Mouse (Mus musculus) CH12F3 (cell line): ENCODE results near the gene Sap18.
"Not testable (repeated sequence)": the region's sequence is repeated elsewhere in the genome, so short reads cannot be mapped to it uniquely, and the experiment has no call there.

Experiments
- in situ Hi-C: fragments of 300-500 bp; cut with MboI; formaldehyde crosslinking; loops from 2 replicates; pipeline ENCODE4 v1.14.3; 2020; ENCODE audit warnings: low sequenced_read_pairs

Sap18 gene

DNA sequence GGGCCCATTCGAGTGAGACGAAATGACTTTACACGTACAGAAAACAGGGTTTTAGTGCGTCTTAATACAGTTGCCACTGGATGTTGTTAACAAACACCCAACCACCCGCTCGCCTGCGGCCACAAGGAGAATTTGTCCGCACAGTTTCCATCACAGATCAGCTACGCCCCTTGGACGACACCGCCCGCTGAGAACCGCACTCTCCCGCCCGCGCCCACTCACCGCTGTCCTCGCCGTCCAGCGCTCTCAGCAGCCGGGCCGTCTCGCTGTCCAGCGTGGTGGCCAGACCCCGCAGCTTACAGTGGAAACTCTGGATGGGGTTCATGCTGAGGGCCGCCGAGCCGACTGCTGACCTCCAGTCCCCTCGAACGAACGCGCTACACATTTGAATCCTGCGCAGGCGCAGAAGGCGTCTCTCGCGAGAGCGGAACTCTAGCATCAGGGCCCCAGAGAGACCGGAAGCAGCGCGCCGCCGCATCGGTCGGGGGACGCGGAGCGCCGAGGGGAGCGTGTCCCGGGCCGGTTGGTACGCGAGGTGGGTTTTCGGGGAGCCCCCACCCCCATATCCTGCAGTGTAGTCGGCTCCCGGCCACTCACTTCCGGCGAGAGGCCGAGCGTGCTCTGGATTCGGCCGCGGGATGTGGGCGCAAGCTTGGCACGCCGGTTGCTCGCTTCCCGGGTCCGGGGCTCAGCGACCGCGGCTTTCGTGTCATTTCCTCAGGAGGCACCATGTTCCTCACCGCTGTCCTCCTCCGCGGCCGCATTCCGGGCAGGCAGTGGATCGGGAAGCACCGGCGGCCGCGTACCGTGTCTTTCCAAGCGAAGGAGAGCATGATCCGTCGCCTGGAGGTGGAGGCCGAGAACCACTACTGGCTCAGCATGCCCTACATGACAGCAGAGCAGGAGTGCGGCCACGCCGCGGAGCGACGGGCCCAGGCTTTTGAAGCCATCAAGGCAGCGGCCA, 28.1 kb downstream of the Sap18 start, which contains the start of the genes Ska3 and Mrpl57:
TSS of gene Ska3 (minus strand) at position 398 of the 964 bp plus-strand sequence.
TSS of gene Mrpl57 (plus strand) at position 447 of the 964 bp plus-strand sequence.
- in situ Hi-C loops, result no loop called here

- in situ Hi-C loops, result no loop called here
These were observed 29.3 kb downstream of the Sap18 start for GRCm38 (mm10) chr14:57827284-57827683.

DNA sequence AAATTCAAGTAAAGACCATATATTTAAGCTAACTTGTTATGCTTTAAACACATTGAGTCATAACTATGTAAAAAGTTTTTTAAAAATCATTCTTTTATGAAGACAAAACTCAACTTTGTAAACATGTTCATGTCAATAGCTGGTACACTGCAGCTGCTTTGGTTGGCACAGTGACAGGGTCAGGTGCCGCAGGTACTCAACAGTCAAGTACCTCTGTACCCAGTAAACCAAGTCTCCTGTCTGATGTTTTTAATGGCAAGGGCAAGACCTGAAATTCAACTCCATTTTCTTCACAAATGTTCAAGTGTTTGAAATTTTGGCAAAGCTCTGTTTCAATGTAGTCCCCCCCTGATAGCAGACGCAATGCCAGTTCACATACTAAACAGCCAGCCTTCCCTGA, 35.5 kb downstream of the Sap18 start:
- in situ Hi-C loops, result no loop called here

DNA sequence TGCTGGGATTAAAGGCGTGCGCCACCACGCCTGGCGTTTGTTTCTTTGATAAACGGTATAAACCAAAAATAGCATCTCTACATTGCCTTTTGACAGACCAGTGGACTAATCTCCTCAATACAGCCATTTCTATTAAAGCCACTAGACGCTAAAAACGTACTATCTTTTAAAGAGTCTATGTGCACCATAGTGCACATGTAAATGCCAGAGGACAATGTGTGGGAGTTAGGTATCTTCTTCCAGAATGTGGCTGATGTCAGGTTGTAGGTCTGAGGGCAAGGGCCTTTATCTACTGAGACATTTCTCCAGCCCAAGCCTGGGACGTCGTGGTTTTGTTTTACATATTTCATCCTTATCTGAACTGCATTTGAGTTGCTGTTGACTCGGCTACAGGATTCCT, 37.2 kb downstream of the Sap18 start:
- in situ Hi-C loops, result no loop called here

DNA sequence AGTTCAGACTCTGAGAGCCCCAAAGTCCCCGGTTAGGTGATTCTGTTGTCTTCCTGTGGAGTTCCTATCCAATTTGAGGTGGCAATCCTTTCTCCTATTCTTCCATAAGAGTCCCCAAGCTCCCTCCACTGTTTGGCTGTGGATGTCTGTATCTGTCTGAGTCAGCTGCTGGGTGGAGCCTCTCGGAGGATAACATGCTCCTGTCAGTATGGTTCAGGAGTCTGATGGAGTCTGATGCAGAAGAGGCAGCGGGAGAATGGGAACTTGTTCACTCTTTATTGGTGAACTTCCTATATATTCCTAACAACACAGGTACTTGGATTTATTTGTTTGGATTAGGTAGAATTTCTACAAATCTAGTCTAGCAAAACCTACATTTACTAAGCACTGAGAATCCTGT, 46.6 kb downstream of the Sap18 start:
- in situ Hi-C loops, result no loop called here

DNA sequence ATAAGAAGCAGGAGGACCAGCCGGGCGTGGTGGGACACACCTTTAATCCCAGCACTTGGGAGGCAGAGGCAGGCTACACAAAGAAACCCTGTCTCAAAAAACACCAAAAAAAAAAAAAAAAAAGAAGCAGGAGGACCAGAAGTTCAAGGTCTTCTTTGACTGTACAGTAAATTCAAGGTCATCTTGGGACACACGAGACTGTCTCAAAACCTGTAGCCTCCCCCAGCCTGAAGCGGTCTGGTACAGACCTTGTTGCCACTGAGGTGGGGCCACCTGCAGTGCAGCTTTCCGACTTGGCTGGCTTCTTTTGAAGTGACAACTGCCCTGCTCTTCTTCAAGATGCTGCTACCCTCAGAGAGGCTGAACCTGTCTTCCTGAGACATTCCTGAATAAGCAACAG, 50.1 kb downstream of the Sap18 start:
- in situ Hi-C loops, result not testable (repeated sequence)

DNA sequence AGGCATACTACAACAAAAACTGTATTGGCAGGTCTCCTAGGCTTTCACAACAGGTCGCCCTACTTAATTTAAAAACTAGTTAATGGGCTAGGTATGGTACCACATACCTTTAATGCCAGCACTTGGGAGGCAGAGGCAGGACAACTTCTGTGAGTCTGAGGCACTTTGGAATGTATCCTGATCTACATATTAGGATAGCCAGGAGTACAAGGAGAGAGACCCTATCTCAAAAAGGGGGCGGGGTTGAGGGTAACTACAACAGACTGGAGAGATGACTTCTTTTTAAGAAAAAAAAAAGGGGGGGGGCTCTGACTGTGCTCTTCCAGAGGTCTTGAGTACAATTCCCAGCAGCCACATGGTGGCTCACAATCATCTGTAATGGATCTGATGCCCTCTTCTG, 50.7 kb downstream of the Sap18 start:
- in situ Hi-C loops, result no loop called here

GRCm38 (mm10) chr14:57850330-57850729, 52.4 kb downstream of the Sap18 start:
- in situ Hi-C loops, result no loop called here

- in situ Hi-C loops, result no loop called here
These were observed 55.0 kb downstream of the Sap18 start for GRCm38 (mm10) chr14:57852961-57853360.

DNA sequence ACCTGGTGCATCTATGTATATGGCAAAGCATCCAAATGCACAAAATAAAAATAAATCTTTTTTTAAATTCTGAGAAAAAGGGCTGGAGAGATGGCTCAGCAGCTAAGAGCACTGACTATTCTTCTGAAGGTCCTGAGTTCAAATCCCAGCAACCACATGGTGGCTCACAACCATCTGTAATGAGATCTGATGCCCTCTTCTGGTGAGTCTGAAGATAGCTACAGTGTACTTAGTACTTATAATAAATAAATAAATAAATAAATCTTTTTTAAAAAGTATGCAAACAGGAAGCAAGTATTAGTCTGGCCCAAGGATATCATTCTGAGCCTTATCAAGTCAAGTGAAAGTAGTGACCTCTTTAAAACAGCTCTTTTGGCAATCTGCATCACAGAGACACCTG, 58.1 kb downstream of the Sap18 start:
- in situ Hi-C loops, result not testable (repeated sequence)
